Mouse (Mus musculus) heart, adult 2 months (tissue): Measurements from ENCODE around the gene Bach2.

Experiments
- CTCF ChIP-seq: fragments of 200-600 bp; IDR thresholded peaks from 2 replicates; pipeline ENCODE4 v1.8.1; 2022; ENCODE audit warnings: antibody characterized with exemption, mild to moderate bottlenecking, moderate library complexity
- EP300 ChIP-seq: fragments of 200-500 bp; IDR thresholded peaks from 2 replicates; pipeline ENCODE4 v1.6.1; 2011; ENCODE audit warnings: low read depth, low read length, control low read depth; ENCODE audit not compliant: insufficient read depth
- POLR2A ChIP-seq: fragments of 200-500 bp; IDR thresholded peaks from 2 replicates; pipeline ENCODE4 v1.6.1; 2011; ENCODE audit warnings: mild to moderate bottlenecking, low read depth, low read length, control low read depth; ENCODE audit not compliant: insufficient read depth

GRCm38 (mm10) chr4:32388564-32388963 lies 150.0 kb downstream of the Bach2 start:
- TF ChIP-seq POLR2A: no peak
- TF ChIP-seq CTCF: no peak
- no peak for TF ChIP-seq EP300
